Mouse (Mus musculus) hindbrain, embryonic 13.5 days (tissue): ENCODE data around the gene Ubd. TPM values are rescaled to one million over a fixed set of nuclear protein-coding genes. Genes with fewer than 3 reads are reported as not detected.
"Not testable (repeated sequence)": the region's sequence is repeated elsewhere in the genome, so short reads cannot be mapped to it uniquely, and the experiment has no call there.

Experiments used
- ATAC-seq: fragments of 200-750 bp; cut with Nextera tagmentation; 2 replicates; pipeline ENCODE4 v1.8.0; 2017; ENCODE audit warnings: moderate TSS enrichment; ENCODE audit not compliant: low FRiP score
- H3K27ac ChIP-seq: fragments of 300-500 bp; sonication (generic); 2 replicates; pipeline ENCODE4 v1.5.1; 2015; ENCODE audit warnings: inconsistent platforms, mild to moderate bottlenecking, moderate library complexity
- H3K27me3 ChIP-seq: fragments of 300-500 bp; sonication (generic); 2 replicates; pipeline ENCODE4 v1.6.1; 2015; ENCODE audit warnings: mild to moderate bottlenecking, inconsistent platforms
- H3K36me3 ChIP-seq: fragments of 300-500 bp; sonication (generic); 2 replicates; pipeline ENCODE4 v1.6.1; 2015; ENCODE audit warnings: mild to moderate bottlenecking, inconsistent platforms
- H3K4me1 ChIP-seq: fragments of 300-500 bp; sonication (generic); replicated peaks from 2 replicates; pipeline ENCODE4 v1.6.1; 2015; ENCODE audit warnings: inconsistent platforms
- H3K4me2 ChIP-seq: fragments of 300-500 bp; sonication (generic); 2 replicates; pipeline ENCODE4 v1.6.1; 2015; ENCODE audit warnings: inconsistent platforms, mild to moderate bottlenecking, moderate library complexity
- H3K4me3 ChIP-seq: fragments of 300-500 bp; sonication (generic); 2 replicates; pipeline ENCODE4 v1.5.1; 2015; ENCODE audit warnings: mild to moderate bottlenecking, inconsistent platforms
- H3K9ac ChIP-seq: fragments of 300-500 bp; sonication (generic); 2 replicates; pipeline ENCODE4 v1.6.1; 2015; ENCODE audit warnings: mild to moderate bottlenecking, inconsistent platforms
- H3K9me3 ChIP-seq: fragments of 300-500 bp; sonication (generic); 2 replicates; pipeline ENCODE4 v1.6.1; 2016; ENCODE audit warnings: inconsistent platforms
- WGBS: fragments of 180-500 bp; shearing (Covaris S2); methylation state at CpG from one replicate; pipeline ENCODE4 v1.1.7; 2015; 5-methylcytosine and 5-hydroxymethylcytosine counted together
- polyA plus RNA-seq: library from polyadenylated mRNA; unstranded; fragments of >200 nt; fragmentation: Nextera tagmentation; extraction: Ambion mirVana; gene quantifications from 2 replicates; pipeline ENCODE4 v1.2.1, GENCODE M21; 2015

Gene Ubd
- polyA plus RNA-seq, 1 experiment from 2014 or later, result not detected

DNA sequence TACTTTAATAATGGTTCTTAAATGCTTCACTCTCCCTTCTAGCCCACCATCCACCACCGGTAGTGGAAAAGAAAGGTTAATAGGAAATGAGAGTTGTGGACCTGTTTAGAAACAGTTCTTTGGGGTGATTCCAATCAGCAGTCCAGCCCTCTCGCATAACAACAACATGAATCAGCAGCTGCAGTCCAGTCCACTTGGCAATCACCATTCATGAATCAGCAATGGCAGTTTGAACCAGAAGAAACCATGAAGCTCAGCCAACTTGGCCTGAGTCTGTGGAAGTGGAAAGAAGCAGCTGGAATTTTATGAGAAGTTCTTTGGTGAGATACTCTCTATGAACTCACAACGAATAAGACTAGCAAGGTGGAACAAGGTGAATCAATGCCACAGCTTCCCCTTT lies 24.8 kb downstream of the Ubd start:
- H3K4me3 ChIP-seq, result no peak overlapping the region
- H3K27me3 ChIP-seq, result no peaks in the 10 kb centered on the region
- 89% methylated on average over 3 of the region's 3 CpGs for WGBS
- H3K27ac ChIP-seq, result no peak overlapping the region
- H3K4me1 ChIP-seq, result no peaks in the 10 kb centered on the region
- H3K36me3 ChIP-seq, result no peaks in the 10 kb centered on the region
- H3K9me3 ChIP-seq, result 0 out of 2 replicates have a peak, but pooled peaks cover 2% of the 10 kb centered on the region
- no peak for ATAC-seq
- H3K9ac ChIP-seq, result no peak overlapping the region
- no peak overlapping the region for H3K4me2 ChIP-seq

- H3K4me1 ChIP-seq, result no peaks in the 10 kb centered on the region
Observed at GRCm38 (mm10) chr17:37219846-37220245, 26.2 kb downstream of the Ubd start, which contains the start of gene Olfr96. Olfr96 (plus strand) TSS chr17:37220146.

DNA sequence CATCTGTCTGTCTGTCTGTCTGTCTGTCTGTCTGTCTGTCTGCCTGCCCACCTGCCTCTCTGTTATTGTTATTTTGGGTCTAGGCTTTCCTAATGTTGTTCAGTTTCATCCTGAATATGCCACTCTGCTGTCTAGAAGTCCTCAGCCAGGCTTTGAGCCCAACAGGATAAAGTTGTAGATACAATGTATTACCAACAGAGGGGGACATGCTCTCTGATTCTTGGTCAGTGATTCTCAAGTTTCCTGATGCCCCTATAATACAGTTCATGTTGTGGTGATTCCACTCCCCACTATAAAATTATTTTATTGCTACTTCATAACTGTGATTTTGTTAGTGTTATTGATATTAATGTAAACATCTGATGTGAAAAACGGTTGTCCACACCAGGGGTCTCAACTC lies 28.2 kb downstream of the Ubd start:
- Histone ChIP-seq H3K27me3 (no peaks in the 10 kb centered on the region), H3K4me3 (no peak overlapping the region), H3K4me1 (no peaks in the 10 kb centered on the region), H3K9me3 (0 out of 2 replicates have a peak, but pooled peaks cover 2% of the 10 kb centered on the region), H3K9ac (no peak overlapping the region), H3K27ac (no peak overlapping the region), H3K36me3 (no peaks in the 10 kb centered on the region), H3K4me2 (no peak overlapping the region)
- ATAC-seq, result no peak
- WGBS, result 29% methylated on average over 1 of the region's 1 CpGs

More at GRCm38 (mm10) chr17:37219846-37220245, 26.2 kb downstream of the Ubd start, which contains the start of gene Olfr96:
- Histone ChIP-seq H3K4me3 (no peak within 1 kb of the TSS), H3K9me3 (0 out of 2 replicates have a peak, but pooled peaks cover 2% of the 10 kb centered on the region), H3K4me2 (no peak within 1 kb of the TSS), H3K27me3 (no peaks in the 10 kb centered on the region), H3K27ac (no peak within 1 kb of the TSS), H3K36me3 (no peaks in the 10 kb centered on the region), H3K9ac (no peak within 1 kb of the TSS)
- ATAC-seq, result no peak
- WGBS, result 69% methylated on average over 4 of the region's 4 CpGs

- not testable (repeated sequence) for H3K9ac ChIP-seq, H3K4me1 ChIP-seq, H3K27me3 ChIP-seq, H3K4me2 ChIP-seq, H3K36me3 ChIP-seq, H3K9me3 ChIP-seq, ATAC-seq, H3K4me3 ChIP-seq, H3K27ac ChIP-seq
- WGBS, result 93% methylated on average over 2 of the region's 2 CpGs
Observed at GRCm38 (mm10) chr17:37237230-37237629, 43.5 kb downstream of the Ubd start, which contains the start of gene Olfr97. Olfr97 (minus strand) TSS chr17:37237330.

DNA sequence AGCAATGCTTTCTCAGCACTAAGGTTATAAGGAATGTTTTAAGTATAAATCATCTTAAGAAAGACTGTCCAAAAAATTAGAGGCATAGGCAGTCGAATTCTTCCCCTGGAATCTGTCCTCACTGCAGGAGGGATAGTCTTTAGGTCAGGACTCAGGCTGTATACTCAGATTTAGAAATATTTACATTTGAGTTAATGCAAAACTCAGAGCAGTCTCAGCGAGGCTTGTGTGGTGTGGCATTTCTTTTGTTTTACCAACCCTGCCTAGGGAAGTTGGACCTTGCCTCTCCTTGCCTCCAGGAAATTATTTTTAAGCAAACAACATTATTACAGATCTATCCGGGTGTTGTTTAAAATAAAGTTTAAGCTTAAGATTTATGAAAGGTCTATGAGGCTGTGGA lies 48.5 kb downstream of the Ubd start:
- H3K4me3 ChIP-seq, result no peak overlapping the region
- 59% methylated on average over 3 of the region's 3 CpGs for WGBS
- ATAC-seq, result no peak
- H3K27me3 ChIP-seq, result no peaks in the 10 kb centered on the region
- no peaks in the 10 kb centered on the region for H3K36me3 ChIP-seq
- H3K9me3 ChIP-seq, result no peaks in the 10 kb centered on the region
- no peaks in the 10 kb centered on the region for H3K4me1 ChIP-seq
- no peak overlapping the region for H3K9ac ChIP-seq
- no peak overlapping the region for H3K27ac ChIP-seq
- no peak overlapping the region for H3K4me2 ChIP-seq

Other genes with a start within 250 kb of the Ubd start
- gene Ppp1r11, start 242.2 kb upstream of the Ubd start, polyA plus RNA-seq, result 163 and 169 TPM in 2 replicates
- gene Znrd1, start 235.3 kb upstream of the Ubd start, polyA plus RNA-seq, result 66.4 and 67.7 TPM in 2 replicates
- gene Znrd1as, start 235.3 kb upstream of the Ubd start, polyA plus RNA-seq, result 5.7 and 6.3 TPM in 2 replicates
- gene 2410137M14Rik, start 212.7 kb upstream of the Ubd start, polyA plus RNA-seq, result 0.47 TPM in 1 of 2 replicates, not detected in the other
- gene H2-M5, start 204.4 kb upstream of the Ubd start, polyA plus RNA-seq, result 2.7 and 2.8 TPM in 2 replicates
- gene Zfp57, start 192.7 kb upstream of the Ubd start, polyA plus RNA-seq, result 270 and 287 TPM in 2 replicates
- 1.3 and 2.1 TPM in 2 replicates for gene Mog, start 170.5 kb upstream of the Ubd start, polyA plus RNA-seq
- 55.6 and 57.0 TPM in 2 replicates for gene Gabbr1, start 147.9 kb upstream of the Ubd start, polyA plus RNA-seq
- gene Olfr90, start 105.4 kb upstream of the Ubd start, polyA plus RNA-seq, result not detected in 2 replicates
- gene Olfr91, start 95.6 kb upstream of the Ubd start, polyA plus RNA-seq, result not detected in 2 replicates
- gene Olfr92, start 73.8 kb upstream of the Ubd start, polyA plus RNA-seq, result not detected in 2 replicates
- gene Olfr93, start 32.4 kb upstream of the Ubd start, polyA plus RNA-seq, result not detected in 2 replicates
- gene Olfr94, start 7.1 kb downstream of the Ubd start, polyA plus RNA-seq, result not detected in 2 replicates
- gene Olfr95, start 19.2 kb downstream of the Ubd start, polyA plus RNA-seq, result not detected in 2 replicates
- gene Olfr96, start 26.3 kb downstream of the Ubd start, polyA plus RNA-seq, result not detected in 2 replicates
- not detected in 2 replicates for gene Olfr97, start 43.4 kb downstream of the Ubd start, polyA plus RNA-seq
- not detected in 2 replicates for gene Olfr98, start 69.9 kb downstream of the Ubd start, polyA plus RNA-seq
- 1.1 TPM in 2 replicates for gene H2-M3, start 76.3 kb downstream of the Ubd start, polyA plus RNA-seq
- gene Olfr99, start 89.6 kb downstream of the Ubd start, polyA plus RNA-seq, result 0.14 TPM in 1 of 2 replicates, not detected in the other
- not detected in 2 replicates for gene Olfr101, start 110.4 kb downstream of the Ubd start, polyA plus RNA-seq
- gene Olfr102, start 123.2 kb downstream of the Ubd start, polyA plus RNA-seq, result not detected in 2 replicates
- not detected in 2 replicates for gene Olfr103, start 145.8 kb downstream of the Ubd start, polyA plus RNA-seq
- not detected in 2 replicates for gene Olfr104-ps, start 165.7 kb downstream of the Ubd start, polyA plus RNA-seq
- gene Olfr105-ps, start 185.1 kb downstream of the Ubd start, polyA plus RNA-seq, result not detected in 2 replicates
- not detected in 2 replicates for gene Olfr106-ps, start 196.5 kb downstream of the Ubd start, polyA plus RNA-seq
- gene Olfr107, start 205.3 kb downstream of the Ubd start, polyA plus RNA-seq, result not detected in 2 replicates